Mouse (Mus musculus): ENCODE data around the gene Gprc5a. TPM values are rescaled to one million over a fixed set of nuclear protein-coding genes. Genes with fewer than 3 reads are reported as not detected.

Gene Gprc5a
- total RNA-seq (2022), result 1 to 10 TPM in 2 of 4 experiments, under 1 TPM in 2; 0.75 to 1.9 (median 0.93) TPM

DNA sequence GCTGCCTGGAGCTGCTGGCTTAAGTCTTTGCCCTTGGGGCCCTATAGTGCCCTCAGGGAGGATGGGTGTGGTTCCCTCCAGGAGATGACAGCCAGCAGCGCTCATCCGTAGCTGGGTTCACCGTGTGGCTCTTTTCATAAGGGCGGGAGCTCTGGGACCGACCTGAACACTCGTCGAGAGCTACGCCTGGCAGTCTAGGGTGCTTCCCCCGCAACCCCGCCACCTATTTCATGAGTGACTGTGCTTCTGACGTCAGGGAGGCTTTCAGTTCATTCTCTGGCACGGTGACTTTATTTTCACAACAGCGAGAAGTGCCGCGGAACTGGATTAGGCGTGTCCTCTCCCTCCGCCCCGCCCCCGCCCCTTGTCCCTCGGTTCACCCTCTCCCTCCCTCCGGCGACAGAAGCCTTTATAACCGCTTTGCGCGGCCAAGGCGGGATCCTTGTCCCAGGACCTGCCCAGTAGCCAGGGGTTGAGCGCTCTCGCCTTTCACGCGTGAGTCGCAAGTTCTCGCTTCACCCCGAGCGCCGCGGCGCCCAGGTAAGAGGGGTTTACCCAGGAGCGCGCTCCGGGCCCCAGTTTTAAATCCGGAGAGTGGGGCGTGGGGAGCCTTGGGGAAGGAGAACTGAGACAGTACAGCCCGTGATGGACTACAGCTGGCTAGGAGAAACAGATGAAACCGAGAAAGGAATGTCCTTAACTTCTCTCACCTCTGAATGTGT is at the start of gene Gprc5a:
Gene Gprc5a (plus strand): TSS at position 416 of the 722 bp plus-strand sequence.
- DNase-seq (ENCODE audit: low spot score), result peak; percentile 32

- DNase-seq (ENCODE audit: low spot score), result no peak
Measured at GRCm38 (mm10) chr6:135017211-135017610, 48.2 kb upstream of the Gprc5a start.

DNA sequence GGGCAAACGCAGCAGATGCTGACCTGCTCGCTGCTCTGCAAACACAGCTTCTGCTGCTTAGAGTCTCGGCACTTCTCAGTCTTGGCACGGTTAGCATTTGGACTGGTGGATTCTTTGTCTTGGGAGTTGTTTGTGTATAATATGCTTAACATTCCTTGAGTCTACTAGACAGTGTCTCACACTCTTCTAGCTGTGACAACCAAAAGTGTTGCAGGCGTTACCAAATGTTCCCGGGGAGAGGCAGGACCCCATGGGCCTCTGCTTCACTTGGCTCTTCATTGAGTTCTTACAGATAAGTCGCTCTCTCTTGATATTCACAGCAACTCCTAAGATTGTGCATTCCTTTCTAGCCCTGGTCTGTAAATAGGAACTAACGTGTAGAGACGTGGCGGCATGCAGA is 45.9 kb upstream of the Gprc5a start:
- no peak for DNase-seq (ENCODE audit: low spot score)

GRCm38 (mm10) chr6:135021633-135022032 is 43.8 kb upstream of the Gprc5a start:
- no peak for DNase-seq (ENCODE audit: low spot score)

- no peak for DNase-seq (ENCODE audit: low spot score)
Measured at GRCm38 (mm10) chr6:135023379-135023778, 42.1 kb upstream of the Gprc5a start.

GRCm38 (mm10) chr6:135024781-135025420 is 40.5 kb upstream of the Gprc5a start:
- no peak for DNase-seq (ENCODE audit: low spot score)

DNA sequence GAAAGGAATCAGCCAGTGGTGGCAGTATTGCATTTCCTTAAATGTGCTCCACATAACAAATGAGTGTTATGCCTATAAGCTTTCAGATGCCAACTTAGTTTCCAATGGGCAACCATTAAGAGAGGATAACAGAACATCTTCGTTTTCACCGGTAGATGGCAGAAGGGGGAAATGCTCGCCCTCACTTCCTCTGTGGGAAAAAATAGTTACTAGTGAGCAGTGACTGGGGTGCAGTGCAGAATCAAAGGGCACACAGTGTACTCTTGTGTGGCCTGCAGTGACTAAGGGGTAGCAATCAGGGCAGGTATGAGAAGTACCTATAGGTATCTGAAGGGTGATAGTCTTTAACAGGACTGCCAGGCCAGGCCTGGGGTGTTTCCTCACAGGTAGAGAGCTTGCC is 39.2 kb upstream of the Gprc5a start:
- peak; percentile 31 for DNase-seq (ENCODE audit: low spot score)

DNA sequence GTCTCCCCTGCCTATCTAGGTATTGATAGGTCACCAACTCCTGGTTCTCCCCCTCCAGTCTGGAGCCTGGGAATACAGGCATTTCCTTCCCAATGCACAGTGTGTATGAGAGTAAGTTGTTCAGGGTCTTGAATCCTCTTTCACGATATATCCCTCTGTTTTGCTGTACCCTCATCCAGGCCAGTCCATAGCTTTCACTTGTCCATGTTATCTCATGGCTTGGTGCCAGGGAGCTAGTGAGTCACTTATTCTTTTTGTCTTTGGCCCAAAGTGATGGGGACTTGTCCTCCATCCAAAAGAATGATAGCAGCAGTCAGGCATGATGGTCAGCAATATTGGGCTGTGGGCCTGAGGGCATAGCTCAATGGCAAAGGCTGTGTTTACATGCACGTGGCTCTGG is 38.7 kb upstream of the Gprc5a start:
- DNase-seq (ENCODE audit: low spot score), result no peak

GRCm38 (mm10) chr6:135029246-135029645 is 36.2 kb upstream of the Gprc5a start:
- DNase-seq (ENCODE audit: low spot score), result no peak

GRCm38 (mm10) chr6:135038674-135039073 is 26.8 kb upstream of the Gprc5a start:
- DNase-seq (ENCODE audit: low spot score), result no peak

- peak; percentile 16 for DNase-seq (ENCODE audit: low spot score)
Measured at GRCm38 (mm10) chr6:135040275-135040871, 25.1 kb upstream of the Gprc5a start.

GRCm38 (mm10) chr6:135041930-135042329 is 23.5 kb upstream of the Gprc5a start:
- no peak for DNase-seq (ENCODE audit: low spot score)

DNA sequence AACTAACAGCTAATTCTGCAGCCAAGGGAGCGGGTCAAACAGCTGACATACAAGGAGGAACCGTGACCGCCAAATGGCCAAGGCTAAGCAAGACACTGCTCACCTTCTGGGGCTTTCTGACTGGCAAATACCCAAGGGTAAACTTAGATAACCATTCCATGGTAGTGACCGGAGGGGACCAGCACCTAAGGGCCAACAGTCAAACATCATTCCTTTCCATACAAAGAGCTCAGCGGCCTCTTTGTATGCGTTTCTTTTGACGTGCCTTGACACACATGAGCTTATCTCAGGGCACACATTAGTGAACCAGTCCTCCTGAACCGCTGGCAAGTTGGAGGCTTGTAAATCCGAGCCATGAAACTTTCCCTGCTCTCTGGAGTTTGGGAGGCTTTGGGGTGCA is 18.2 kb upstream of the Gprc5a start:
- DNase-seq (ENCODE audit: low spot score), result no peak

- DNase-seq (ENCODE audit: low spot score), result no peak
Measured at GRCm38 (mm10) chr6:135048509-135048908, 16.9 kb upstream of the Gprc5a start.

GRCm38 (mm10) chr6:135048956-135049355 is 16.5 kb upstream of the Gprc5a start:
- DNase-seq (ENCODE audit: low spot score), result peak; percentile 41

- no peak for DNase-seq (ENCODE audit: low spot score)
Measured at GRCm38 (mm10) chr6:135053789-135054188, 11.7 kb upstream of the Gprc5a start.

DNA sequence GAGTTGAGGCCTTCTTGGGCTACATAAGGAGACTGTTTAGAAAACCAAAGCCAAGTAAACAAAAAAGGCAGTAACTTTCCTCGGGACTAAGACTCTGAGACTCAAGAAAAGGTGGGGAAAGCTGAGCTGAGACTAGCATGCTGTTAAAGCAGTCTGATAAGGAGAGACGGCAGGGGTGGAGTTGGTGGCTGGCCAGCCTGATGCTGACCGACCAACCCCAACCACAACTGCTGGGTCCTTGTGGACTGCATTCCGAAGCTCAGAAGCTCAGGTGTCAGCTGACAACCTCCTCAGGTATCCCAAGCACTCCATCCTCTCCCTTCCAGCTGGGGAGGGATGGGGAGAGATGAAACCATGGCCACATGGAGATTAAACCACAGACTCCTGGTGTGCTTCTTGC is 9.6 kb upstream of the Gprc5a start:
- no peak for DNase-seq (ENCODE audit: low spot score)

DNA sequence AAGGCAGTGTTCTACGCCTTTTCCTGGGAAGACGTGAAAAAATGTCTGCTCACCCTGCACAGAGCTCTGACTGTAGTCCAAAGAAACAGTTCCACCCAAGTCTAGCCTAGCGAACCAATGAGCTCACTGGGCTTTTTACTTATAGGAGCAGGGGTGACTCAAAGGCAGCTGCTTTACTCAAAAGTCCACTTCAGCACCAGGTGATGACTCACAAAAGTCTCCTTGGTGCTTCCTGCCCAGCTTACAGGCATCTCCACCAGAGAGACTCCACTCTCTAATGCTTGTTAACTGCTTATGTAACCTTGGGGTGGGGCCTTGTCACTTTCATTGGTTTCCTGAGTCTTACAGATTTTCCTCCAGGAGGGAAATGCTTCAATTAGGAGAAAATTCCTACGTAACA is 4.7 kb upstream of the Gprc5a start:
- DNase-seq (ENCODE audit: low spot score), result no peak

- no peak for DNase-seq (ENCODE audit: low spot score)
Measured at GRCm38 (mm10) chr6:135064621-135065020, 830 bp upstream of the Gprc5a start.

DNA sequence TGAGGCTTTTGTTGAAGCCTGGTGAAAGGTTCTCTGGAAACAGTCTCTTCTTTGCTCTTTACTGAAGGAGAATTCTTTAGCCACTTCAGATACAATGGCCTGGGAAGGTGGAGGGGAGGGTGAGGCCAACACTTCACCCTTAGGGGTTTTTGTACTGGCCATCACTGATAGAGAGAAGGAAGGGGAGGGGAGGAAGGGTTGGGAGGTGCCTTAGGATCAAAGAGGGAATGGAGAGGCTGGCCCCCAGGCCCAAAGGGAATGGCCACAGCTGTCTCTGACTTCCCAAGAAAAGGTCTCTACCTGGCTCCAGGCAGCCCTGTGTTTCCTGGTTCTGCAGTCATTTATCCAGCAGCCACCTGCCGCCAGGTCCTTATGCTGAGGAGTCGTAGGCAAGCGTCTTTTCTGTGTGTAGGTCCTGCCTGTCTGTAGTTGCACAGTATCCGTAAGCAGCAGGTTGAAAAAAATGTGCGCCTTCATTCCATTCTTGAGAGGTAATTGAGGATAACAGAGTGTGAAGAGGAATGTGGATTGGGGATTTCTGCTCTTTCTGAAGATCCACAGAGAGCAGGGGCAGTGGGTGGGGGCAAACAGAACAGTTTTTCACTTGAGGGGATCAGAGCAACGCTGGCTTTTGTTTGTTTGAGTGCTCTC is 1.5 kb downstream of the Gprc5a start:
- DNase-seq (ENCODE audit: low spot score), result no peak

- DNase-seq (ENCODE audit: low spot score), result no peak
Measured at GRCm38 (mm10) chr6:135068221-135068620, 2.8 kb downstream of the Gprc5a start.

GRCm38 (mm10) chr6:135069856-135070255 is 4.4 kb downstream of the Gprc5a start:
- no peak for DNase-seq (ENCODE audit: low spot score)
